Mouse (Mus musculus) layer of hippocampus, adult 11-12 months (tissue): ENCODE results near the gene Fbxl7.

Source experiments
- DNase-seq: peaks from one replicate; pipeline ENCODE4 v3.0.0; 2022; ENCODE audit warnings: low spot score

Fbxl7 gene

DNA sequence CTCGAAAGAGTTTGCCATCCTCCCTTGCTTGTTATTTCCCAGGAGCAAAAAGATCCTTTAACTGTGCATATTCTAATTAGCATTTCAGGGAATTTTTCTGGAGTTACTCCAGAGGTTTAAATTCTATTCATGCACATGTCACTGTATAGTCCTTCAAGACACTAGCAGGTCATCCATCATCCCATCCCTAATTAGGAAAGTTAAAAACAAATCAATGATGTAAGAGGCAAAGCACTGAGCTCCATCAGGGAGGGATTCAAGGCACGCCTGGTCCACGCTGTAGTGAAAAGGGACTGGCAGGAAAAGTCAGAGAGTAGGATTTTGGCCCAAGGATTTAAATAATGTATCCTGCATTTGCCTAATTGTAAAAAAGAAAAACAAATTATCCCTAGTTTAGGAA, 202.3 kb downstream of the Fbxl7 start:
- DNase-seq, result no peak

DNA sequence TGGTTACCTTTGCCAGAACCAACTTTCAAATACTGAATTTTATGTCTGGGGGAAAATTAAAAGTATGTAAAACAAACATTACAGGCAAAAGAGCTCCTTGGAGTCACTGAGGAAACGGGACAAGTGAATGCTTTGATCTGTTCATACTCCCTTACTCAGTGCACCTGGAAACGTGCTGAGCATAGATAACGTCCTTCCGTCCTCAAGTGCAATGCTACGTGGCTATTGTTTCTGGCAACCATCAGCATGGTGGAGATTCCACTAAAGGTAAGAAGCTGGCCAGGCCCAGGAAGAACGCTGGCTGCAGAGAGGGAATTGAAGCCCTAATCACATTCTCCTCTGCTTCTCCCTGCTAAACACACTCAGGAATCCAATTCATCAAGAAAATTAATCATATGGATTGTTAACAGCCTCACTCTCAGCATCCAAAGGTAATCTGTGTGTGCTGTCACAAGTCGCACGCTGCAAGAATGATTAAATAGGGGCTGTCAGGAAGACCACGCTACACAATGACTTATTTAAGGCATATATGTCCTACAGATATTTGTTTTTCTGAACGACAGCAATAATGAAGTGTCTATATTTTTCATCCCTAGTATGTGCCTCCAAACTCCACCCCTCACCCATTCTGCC, 206.8 kb downstream of the Fbxl7 start:
- DNase-seq, result no peak

DNA sequence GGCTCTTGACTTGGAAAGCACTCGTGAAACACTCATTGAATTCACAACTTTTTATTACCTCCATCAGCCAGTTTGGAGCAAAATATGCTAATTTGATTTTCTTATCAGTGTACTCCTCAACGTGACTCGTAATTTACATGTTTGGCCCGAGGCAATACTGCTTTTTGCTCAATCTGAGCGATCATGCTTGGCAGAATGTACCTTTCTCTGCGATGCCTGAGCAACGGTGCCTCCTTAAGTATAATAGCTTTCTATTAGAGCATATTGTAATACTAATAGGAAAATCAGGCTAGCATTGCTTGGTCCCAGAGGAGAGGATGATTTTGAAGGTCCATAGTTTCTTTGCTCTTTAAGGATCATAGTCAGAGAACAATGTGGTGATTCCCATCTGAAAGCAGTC, 207.7 kb downstream of the Fbxl7 start:
- no peak for DNase-seq

DNA sequence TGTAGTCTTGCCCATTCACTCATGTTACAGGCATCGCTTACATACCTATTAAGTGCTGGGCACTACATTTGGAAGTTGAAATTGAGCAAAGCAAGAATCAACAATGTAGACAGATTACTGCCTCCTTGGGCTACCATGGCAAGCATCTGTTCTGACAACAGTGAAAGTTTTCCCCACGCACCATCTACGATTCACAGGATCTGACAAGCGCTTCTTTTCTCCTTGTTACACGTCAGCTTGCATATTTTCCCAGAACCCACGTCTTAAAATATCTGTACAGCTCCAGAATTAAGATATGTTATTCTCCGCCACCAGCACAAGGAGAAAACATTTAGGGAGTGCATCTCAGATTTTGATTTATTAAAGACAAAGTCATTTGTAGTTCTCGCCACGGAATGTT, 213.1 kb downstream of the Fbxl7 start:
- DNase-seq, result no peak

DNA sequence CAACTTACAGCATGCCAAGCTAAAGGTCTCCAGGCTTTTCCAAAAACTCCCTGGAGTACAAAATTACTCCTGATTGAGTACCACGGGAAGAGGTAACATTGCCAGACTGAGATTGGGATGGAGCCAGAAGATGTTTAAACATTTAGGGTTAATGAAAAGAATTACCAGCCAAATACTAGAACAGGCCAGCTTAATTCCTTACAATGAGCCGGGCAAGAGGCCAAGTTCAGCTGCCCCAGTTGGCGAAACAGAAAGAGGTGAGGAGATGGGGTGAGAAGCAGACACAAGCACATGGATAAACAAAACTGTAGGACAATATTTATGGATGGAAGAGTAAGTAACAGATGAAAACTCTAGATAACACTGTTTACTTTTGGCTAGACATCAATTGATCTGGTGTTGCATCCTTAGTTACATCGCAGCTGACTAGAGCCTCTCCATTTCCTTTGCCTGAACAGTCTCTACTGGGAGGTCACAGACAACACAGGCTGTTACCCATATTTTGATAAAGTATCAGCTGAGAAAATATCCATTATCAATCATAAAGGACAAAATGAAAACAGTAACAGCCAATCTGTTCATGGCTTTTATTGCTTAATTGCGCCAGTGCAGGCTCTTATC, 222.0 kb downstream of the Fbxl7 start:
- DNase-seq, result no peak

DNA sequence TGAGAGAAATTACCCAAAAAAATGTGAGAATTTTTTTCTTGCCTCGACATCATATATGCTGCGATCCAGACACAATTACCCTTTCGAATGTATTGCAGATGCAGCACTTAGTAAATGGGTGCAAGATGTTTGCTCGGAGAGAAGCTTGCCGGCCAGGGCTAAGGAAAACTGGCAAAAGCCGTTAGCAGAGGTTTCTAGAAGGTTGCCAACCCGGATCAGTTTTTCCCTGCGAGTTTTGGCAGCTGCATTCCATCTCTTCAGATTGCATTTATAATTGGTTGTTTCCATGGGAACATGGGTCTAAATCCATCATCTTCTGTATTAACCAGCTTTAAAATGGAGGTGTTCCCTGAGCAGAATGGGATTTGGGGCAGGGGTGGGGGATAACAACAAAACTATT, 240.4 kb downstream of the Fbxl7 start:
- peak; percentile 12 for DNase-seq

DNA sequence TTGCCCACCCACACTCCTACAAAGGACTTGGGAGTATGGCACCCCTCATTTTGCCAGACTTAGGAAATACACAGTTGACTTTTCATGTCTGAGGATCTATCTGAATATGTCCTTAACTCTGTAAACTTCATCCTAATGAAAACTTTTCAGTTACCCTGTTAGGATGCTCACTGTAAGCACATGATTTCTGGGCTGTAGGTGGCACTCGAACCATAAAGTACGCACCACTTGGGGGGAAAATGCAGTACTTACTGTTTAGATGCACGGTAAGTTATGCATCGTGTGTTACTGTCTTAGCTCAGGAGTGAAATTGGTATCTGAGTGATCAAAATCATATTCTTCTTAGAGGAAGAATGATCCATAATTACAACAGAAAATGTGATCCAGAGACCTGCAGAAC, 252.8 kb downstream of the Fbxl7 start:
- DNase-seq, result no peak

DNA sequence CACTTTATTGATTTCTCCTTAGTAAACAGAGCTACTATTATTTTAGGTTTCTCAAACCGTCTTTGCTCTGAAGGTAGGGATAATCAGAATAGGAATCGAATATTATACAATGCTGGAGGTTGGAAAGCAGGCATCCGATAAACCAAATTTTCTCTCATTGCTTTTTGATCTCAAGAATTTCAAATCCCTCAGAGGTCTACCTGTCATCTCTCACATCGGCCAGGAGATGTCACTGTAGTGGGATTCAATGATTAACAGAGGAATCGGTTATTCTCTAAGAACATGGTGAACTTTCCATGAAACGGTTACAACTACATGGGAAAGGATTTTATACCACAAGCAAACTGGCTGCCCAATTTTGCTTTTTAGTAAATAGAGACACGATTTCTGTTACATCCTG, 255.7 kb downstream of the Fbxl7 start:
- DNase-seq, result peak; percentile 12

DNA sequence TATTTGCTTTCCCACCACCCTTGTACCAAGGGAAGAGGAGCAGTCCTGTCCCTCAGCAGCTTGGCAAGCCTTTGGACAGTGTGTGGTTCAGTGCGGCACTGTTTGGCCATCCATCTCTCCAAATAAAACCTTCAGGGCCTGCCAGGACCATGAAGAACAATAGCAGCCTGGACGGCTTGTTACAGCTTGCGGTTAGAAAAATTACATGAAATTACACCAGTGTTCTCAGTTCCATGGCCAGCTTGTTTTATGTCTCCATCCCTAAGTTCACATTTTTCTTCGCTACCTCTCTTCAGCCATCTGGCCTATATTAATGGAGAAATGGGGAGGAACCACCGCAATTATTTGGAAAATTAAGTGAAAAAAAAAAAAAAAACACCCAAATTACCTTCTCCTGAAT, 259.8 kb downstream of the Fbxl7 start:
- no peak for DNase-seq

DNA sequence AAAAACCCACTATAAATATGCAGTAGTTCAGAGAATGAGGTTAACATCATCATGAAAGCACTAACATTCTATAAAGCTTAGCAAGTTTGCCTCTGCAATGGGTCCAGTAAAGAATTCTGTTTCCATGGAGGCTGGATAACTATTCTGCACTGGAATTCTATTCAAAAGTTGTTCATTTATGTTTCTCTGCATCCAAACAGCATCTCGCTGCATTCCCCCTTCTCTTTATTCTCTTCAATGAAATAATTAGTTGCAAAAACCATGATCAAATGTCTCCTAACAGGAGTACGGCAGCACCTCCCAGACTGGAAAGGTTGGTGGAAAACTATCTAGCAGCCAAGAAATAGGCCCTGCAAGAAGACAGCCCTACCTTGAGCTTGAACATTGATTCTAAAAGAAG, 267.2 kb downstream of the Fbxl7 start:
- DNase-seq, result no peak

DNA sequence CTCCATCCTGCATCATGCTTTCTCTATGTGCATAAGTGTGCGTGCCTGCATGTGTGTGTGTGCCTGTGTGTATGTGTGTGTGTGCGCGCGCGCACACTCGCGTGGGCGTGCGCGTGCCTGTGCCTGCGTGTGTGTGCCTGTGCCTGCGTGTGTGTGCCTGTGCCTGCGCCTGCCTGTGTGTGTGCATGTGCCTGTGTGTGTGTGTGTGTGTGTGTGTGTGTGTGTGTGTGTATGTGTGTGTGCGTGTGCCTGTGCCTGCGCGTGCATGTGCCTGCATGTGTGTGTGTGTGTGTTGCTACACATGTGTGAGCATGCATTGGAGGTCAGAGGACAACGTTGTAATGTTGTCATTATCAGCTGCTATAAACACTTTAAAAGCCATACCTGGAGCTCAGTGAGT, 272.1 kb downstream of the Fbxl7 start:
- DNase-seq, result no peak

DNA sequence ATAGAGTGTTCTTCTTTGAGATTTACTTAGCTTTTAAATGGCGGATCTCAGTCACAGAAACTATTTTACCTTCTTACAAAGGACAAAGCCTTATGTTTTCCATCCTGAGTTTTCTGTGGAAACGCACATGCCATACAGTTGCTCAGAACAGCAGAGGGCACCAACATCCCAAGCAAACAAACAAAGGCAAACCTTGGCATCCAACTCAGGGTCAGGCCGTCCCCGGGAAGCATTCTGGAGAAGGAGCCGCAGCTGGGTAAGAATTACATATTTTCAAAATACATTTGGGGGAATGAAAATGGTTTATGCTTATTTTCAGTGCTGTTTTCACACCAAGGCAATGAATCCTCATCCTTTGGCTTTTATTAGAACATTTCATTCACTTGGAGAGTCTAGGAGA, 275.1 kb downstream of the Fbxl7 start:
- peak; percentile 42 for DNase-seq

DNA sequence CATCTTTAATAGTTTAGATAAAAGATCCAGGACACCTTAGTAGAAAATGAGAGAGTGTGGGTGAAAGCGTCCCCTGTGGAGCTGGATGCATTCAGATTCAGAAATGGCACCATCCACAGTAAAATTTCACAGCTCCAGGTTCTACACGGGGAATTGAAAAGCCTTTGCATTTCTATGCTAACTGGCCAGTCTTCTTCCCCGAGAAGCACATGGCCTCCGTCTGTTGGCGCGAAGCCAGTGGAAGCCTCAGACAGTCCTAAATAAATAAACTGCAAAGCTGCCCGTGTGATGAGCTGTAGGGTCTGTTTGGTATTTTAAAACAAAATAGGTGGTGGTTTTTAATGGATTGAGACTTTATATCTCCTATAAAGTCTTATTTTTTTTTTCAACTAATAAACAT, 276.2 kb downstream of the Fbxl7 start:
- DNase-seq, result no peak

DNA sequence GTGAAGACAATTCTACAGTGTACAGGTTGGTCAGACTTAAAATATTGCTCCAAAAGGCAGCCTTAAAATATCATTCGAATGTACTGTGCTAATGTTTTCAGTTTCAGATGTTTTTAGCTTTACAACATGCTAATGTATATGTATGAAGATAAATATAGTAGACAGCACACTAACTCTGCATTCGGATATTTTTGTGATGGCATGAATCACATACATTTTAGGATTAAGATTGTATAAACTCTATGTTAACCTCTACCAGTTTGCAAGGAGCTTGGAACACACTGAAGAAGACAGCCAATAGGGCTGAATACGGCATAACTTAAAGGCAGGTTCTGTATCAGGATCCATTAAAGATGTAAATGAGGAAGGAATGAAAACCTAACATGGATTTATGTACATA, 299.1 kb downstream of the Fbxl7 start:
- no peak for DNase-seq

DNA sequence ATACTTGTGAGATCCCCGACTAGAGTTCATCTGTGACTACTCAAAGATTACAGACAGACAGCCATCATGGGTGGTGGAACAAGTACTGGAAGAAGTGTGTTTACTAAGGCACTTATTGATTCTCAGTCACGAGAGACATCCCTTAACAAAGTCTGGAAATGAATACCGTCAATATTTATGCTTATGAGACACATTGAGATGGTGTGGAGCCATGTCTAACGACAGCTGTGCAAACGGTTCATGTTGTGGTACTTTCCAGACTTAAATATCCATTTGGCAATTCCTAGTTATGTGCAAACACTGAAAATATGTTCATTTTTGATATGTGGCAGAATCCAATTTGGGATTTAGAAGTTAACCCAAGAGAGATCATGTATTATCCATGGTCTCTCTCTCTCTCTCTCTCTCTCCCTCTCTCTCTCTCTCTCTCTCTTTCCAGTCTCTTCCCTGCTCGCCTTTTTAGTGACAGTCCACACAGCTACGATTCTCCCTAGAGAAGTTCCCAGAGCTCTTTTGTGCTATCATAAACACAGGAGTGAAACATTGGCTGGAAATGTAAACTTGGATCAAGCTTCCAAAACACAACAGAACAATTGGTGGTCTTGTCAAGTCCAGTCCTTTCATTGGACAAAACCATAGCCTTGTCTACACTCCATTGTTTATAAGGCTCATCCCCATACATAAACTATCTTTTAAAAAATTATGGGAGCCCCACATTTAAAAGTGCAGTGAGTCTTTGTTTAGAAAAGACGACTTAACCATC, 315.3 kb downstream of the Fbxl7 start:
- peak; percentile 4 for DNase-seq

DNA sequence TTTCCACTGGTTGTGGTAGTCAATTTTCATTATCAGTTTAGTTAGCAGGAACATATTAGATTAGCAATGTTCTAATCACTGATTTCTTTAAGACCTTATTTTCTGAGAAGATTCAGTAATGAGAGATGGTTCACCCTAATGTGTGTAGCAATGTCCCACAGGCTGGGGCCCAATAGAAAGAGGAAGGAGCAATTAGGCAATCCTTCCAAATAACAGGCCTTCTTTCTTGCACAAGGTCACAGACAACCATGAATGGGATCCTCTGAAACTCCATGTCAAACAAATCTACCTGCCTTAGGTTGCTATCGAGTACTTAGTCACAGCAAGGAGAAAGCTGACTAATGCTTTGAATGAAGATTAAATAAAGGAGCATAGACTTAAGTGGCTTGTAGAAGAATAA, 316.9 kb downstream of the Fbxl7 start:
- no peak for DNase-seq

DNA sequence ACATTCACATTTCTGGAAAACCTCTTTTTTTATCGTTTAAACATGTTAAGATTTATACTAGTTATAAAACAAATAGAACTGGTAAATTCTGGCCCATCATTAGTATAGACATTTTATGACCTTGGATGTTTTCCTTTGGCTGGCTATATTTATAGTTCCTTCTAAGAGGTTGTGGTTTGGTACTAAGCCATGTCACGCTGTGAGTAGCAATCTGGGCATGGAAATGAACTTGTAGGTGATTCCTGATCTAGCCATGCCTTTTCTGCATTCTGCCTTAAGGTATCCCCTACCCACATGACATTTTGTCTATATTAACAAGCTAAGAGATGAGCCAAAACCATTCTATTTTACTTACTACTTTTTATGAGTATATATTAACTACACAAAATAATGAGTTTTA, 329.3 kb downstream of the Fbxl7 start:
- no peak for DNase-seq

DNA sequence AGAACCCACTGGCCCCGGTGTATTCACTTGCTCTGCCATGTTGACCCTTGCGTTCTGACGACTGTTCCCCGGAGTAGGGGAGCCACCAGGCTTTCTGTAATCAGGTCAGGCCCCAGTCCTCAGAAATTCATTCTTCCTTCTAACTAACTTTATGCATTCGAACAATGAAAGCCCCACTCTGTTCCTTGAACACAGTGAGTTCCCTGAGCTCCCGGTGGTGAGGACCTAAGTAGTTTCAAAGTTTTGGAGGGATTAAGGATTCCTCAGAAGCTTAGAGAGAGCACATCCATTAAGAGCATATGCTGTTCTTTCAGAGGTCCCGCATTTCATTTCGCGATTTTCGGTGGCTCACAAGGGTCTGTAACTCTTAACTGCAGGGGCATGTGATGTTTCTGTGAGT, 341.8 kb downstream of the Fbxl7 start:
- DNase-seq, result no peak

DNA sequence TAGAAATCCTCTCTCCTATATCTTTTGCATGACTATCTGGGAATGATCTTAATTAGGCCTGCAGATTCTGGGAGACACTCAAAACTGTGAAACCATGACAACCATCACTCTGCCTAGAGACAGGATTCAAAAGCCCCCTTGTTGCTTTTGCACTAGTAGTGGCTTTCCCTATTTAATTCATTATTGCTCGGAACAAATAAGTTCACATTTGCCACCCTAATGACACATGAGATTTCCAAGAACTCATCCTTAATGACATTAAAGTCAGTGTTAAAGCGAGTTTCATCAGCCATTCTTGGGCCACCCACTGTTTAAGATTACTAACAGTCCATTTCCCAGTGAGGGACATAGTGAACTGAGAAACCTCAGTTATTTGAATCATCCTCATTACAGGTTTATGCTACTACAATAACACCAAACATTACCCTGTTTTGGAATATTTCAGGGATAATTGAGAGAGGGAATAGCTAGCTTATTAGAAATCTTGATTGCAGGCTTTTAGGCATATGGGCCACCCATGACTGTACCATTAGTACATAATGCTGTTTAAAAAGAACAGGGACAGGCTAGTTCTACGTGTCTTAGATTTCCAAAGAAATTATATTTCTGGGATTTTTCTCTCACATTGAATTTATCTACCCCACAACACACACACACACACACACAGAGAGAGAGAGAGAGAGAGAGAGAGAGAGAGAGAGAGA, 361.2 kb downstream of the Fbxl7 start:
- DNase-seq, result no peak

DNA sequence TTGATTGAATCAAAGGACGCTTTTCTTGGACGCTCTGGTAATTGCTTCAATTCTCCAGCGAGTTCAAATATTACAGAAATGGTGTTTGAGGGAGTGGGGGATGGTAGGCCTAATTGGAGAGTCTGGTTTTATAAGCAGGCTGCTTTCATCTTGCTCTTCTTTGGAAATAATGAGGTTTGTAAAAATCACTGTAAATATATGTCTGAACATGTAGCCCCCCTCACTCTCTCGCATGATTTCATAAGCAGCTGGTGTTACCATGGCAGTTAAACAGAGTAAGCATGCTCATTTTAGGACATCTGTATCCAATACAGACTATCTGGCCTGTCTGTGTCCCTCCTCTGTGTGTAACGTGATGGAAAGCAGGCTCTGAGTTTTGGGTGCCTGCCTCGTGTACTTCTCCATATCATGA, 376.2 kb downstream of the Fbxl7 start:
- no peak for DNase-seq

DNA sequence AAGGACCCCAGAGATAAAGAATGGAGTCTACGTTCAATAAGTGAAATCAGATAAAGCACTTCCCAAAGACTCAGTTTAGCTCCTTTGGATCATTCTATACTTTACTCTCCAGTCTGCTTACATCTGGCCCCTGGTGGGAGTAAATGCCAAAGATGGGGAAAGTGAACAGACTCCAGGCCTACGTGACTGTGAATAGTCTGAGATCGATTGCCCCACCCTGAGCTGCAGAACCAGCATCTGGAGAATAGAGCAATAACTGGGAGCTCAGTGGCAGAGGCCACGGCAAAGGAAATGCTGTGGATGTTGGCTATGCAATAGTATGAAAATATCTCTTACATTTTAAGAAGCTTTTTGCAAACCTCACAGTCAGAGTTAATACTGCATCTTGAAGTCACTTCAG, 394.4 kb downstream of the Fbxl7 start:
- no peak for DNase-seq
